Mouse (Mus musculus): Measurements from ENCODE around the gene Tasp1. TPM values are rescaled to one million over a fixed set of nuclear protein-coding genes. Genes with fewer than 3 reads are reported as not detected.
"Not testable (repeated sequence)": the region's sequence is repeated elsewhere in the genome, so short reads cannot be mapped to it uniquely, and the experiment has no call there.

Tasp1 gene
- polyA plus RNA-seq, 1 experiment = 0.91 TPM

DNA sequence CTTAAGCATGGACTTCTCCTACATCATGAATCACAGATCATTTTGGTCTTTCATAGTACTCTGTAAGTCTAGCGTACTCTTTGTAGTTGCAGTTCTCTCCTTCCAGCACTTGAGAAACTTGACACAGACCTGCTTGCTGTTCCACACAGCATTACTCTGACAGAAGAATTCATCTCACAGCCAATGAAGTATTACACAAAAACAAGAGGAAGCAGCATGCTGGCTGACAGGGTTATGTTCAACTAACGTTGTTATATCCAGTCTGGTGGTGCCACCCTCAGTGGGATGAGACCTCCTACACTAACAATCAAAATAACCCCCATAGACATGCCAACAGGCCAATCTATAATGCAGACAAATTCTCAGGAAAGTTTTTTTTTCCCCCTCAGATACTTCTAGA, 99.2 kb downstream of the Tasp1 start:
- TF ChIP-seq GATA1 (IDR thresholded peaks at IDR 0.05; ENCODE audit: borderline replicate concordance, low read length) (no peak), FLI1 (IDR thresholded peaks at IDR 0.05; ENCODE audit: low read length) (no peak)
- Histone ChIP-seq H3K4me3 (replicated peaks) (no peak overlapping the region), H3K4me1 (peaks cover 4% of the 10 kb centered on the region; the same call in 1 of the 2 replicates), H3K9me3 (no peaks in the 10 kb centered on the region), H3K27me3 (replicated peaks) (no peaks in the 10 kb centered on the region), H3K36me3 (replicated peaks; ENCODE audit: low read length) (no peaks in the 10 kb centered on the region)

DNA sequence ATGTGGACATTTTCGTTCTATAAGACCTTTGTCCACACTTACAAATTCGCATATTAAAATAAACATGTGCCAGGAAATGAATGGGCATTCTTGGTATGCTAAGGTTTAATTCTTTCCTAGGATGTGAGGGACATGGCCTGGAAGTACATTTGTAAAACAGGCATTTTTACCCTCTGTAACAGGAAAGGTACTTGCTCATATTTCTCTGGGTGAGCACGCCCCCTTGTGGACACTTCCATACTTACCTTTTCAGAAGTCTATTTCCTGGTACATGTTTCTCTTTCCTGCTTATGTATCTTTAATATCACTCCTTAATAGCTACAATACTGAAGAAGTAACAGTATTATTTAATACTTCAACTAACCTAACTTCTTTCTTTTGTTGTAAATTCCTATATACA, 100.3 kb downstream of the Tasp1 start:
- H3K27me3 ChIP-seq (replicated peaks) = no peaks in the 10 kb centered on the region
- no peaks in the 10 kb centered on the region for H3K36me3 ChIP-seq (replicated peaks; ENCODE audit: low read length)
- H3K4me1 ChIP-seq = peaks cover 8% of the 10 kb centered on the region; the same call in 1 of the 2 replicates
- no peak for TF ChIP-seq FLI1 (IDR thresholded peaks at IDR 0.05; ENCODE audit: low read length)
- TF ChIP-seq GATA1 (IDR thresholded peaks at IDR 0.05; ENCODE audit: borderline replicate concordance, low read length) = no peak
- H3K9me3 ChIP-seq = no peaks in the 10 kb centered on the region
- H3K4me3 ChIP-seq (replicated peaks) = no peak overlapping the region

DNA sequence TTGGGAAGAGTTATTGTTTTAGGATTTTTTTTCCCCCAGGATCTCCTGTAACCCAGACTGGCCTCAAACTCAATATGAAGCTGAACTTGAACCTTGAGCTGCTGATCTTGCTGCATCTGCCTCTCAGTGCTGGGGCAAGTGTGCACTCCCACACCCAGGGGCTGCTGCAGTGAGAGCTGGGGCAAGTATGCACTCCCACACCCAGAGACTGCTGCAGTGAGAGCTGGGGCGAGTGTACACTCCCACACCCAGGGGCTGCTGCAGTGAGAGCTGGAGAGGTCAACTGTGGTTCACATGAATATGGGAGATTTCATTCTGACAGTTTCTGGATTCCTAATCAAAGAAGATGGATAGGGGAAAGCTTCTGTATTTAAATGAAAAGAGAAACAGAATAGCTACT, 117.8 kb downstream of the Tasp1 start:
- Histone ChIP-seq H3K27me3 (replicated peaks) (no peaks in the 10 kb centered on the region), H3K4me3 (replicated peaks) (peak overlapping the region; percentile 42), H3K9me3 (no peaks in the 10 kb centered on the region), H3K36me3 (replicated peaks; ENCODE audit: low read length) (peaks cover 7% of the 10 kb centered on the region), H3K4me1 (peaks cover 46% of the 10 kb centered on the region)
- TF ChIP-seq FLI1 (IDR thresholded peaks at IDR 0.05; ENCODE audit: low read length) (no peak), GATA1 (IDR thresholded peaks at IDR 0.05; ENCODE audit: borderline replicate concordance, low read length) (no peak)

DNA sequence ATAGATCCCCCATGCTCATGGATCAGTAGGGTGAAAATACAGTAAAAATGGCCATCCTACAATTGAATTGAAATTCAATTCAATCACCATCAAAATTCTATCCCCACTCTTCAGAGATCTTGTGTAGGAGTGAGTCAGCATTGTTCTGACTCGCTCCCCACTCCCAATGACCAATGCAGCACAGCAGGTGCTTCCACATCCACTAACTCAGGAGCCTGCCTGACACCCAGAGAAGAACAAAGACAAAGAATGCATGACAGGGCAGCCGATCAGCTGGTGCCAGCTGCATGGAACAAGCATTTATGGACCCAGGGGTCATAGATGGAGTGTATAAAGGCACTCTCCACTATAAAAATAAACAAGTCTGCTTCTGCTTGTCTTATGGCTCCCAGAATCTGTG, 129.0 kb downstream of the Tasp1 start:
- peaks cover 12% of the 10 kb centered on the region for H3K36me3 ChIP-seq (replicated peaks; ENCODE audit: low read length)
- H3K4me1 ChIP-seq = peaks cover 22% of the 10 kb centered on the region
- H3K27me3 ChIP-seq (replicated peaks) = no peaks in the 10 kb centered on the region
- TF ChIP-seq FLI1 (IDR thresholded peaks at IDR 0.05; ENCODE audit: low read length) (no peak), GATA1 (IDR thresholded peaks at IDR 0.05; ENCODE audit: borderline replicate concordance, low read length) (no peak)
- H3K4me3 ChIP-seq (replicated peaks) = no peak overlapping the region
- H3K9me3 ChIP-seq = no peaks in the 10 kb centered on the region

DNA sequence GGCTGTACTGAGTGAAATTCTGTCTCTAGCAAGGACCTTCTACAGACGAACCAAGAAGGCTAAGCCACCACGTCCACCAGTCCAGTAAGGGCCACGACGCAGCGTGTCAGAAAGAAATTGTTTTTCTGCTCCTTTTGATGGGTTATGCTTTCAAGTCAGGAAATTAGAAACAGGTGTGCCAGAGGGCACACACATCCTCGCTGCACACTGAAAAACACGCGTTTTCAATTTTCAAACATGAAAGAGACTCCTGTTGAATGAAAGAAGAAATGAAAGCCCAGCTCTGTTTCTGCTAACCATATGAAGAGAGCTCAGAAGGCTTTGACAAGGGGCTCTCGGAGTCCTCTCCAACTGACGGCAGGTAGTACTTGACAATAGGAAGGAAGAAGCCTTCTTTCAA, 132.0 kb downstream of the Tasp1 start:
- no peak for TF ChIP-seq FLI1 (IDR thresholded peaks at IDR 0.05; ENCODE audit: low read length)
- no peak for TF ChIP-seq GATA1 (IDR thresholded peaks at IDR 0.05; ENCODE audit: borderline replicate concordance, low read length)
- no peaks in the 10 kb centered on the region for H3K27me3 ChIP-seq (replicated peaks)
- H3K9me3 ChIP-seq = no peaks in the 10 kb centered on the region
- no peak overlapping the region for H3K4me3 ChIP-seq (replicated peaks)
- peaks cover 5% of the 10 kb centered on the region for H3K36me3 ChIP-seq (replicated peaks; ENCODE audit: low read length)
- peaks cover 9% of the 10 kb centered on the region for H3K4me1 ChIP-seq

DNA sequence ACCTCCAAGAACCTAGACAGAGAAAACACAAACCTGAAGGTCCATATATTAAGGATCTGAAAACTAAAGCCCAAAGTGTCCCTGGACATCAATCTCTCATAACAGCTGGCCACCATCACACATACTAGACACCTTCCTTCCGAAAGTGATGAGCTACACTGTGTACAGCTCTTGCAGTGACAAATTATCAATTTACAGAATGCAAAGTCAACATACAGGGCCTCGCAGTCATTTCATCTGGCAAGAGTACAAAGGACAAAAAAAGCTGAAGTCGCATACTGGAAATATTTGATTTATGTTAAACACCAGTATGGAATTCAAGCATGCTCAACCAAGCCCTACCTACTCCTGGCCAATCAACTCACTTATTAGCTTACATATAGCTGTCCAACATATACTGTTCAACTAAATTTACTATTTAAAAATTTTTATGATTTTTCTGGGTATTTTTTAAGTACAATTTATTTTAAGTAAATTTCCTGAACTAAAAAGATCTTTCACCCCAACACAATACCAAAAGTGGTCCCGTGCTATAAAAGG, 132.5 kb downstream of the Tasp1 start:
- no peak for TF ChIP-seq GATA1 (IDR thresholded peaks at IDR 0.05; ENCODE audit: borderline replicate concordance, low read length)
- TF ChIP-seq FLI1 (IDR thresholded peaks at IDR 0.05; ENCODE audit: low read length) = no peak
- no peaks in the 10 kb centered on the region for H3K27me3 ChIP-seq (replicated peaks)
- no peaks in the 10 kb centered on the region for H3K9me3 ChIP-seq
- peaks cover 9% of the 10 kb centered on the region for H3K4me1 ChIP-seq
- H3K36me3 ChIP-seq (replicated peaks; ENCODE audit: low read length) = peaks cover 5% of the 10 kb centered on the region
- H3K4me3 ChIP-seq (replicated peaks) = no peak overlapping the region

DNA sequence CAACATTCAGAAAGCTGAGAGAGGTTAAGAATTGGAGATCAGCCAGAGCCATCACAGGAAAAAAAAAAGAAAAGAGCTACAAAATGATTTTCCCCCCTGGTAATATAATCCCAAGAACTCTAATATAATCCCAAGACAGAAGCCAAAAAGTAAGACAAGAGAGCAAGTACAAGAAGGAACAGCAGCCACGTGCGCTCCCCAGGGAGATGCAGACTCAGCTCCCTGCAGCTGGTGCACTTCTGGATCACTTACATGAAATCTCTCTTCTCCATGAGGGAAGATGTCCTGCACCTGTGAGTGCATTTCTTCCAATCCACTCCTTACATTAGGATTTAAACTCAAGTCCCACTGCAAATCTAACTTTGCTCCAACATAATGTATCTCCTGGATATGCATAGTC, 134.4 kb downstream of the Tasp1 start:
- no peaks in the 10 kb centered on the region for H3K9me3 ChIP-seq
- no peak for TF ChIP-seq GATA1 (IDR thresholded peaks at IDR 0.05; ENCODE audit: borderline replicate concordance, low read length)
- TF ChIP-seq FLI1 (IDR thresholded peaks at IDR 0.05; ENCODE audit: low read length) = no peak
- no peaks in the 10 kb centered on the region for H3K27me3 ChIP-seq (replicated peaks)
- H3K4me3 ChIP-seq (replicated peaks) = no peak overlapping the region
- H3K4me1 ChIP-seq = 0 out of 2 replicates have a peak, but pooled peaks cover 4% of the 10 kb centered on the region
- peaks cover 2% of the 10 kb centered on the region for H3K36me3 ChIP-seq (replicated peaks; ENCODE audit: low read length)

DNA sequence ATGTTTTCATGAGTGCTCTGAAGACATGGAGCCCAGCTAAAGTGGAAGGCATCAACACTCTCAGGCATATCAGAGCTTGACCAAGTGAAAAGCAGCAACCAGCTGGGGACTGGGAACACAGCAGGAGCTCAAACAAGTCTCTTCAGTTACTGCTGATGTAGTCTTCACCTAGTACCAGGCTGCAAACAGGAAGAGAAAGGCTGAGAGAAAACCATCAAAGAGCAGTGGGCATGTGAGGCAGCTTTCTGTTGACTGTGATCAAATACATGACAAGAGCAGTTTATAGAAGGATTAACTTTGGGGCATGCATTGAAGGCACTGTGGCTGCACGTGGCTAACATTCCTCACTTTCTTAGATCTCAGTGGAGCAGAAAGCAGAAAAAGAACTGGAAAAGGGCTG, 141.7 kb downstream of the Tasp1 start:
- Histone ChIP-seq H3K27me3 (replicated peaks) (no peaks in the 10 kb centered on the region), H3K9me3 (no peaks in the 10 kb centered on the region), H3K36me3 (replicated peaks; ENCODE audit: low read length) (no peaks in the 10 kb centered on the region), H3K4me3 (replicated peaks) (no peak overlapping the region), H3K4me1 (no peaks in the 10 kb centered on the region)
- TF ChIP-seq GATA1 (IDR thresholded peaks at IDR 0.05; ENCODE audit: borderline replicate concordance, low read length) (no peak), FLI1 (IDR thresholded peaks at IDR 0.05; ENCODE audit: low read length) (no peak)

DNA sequence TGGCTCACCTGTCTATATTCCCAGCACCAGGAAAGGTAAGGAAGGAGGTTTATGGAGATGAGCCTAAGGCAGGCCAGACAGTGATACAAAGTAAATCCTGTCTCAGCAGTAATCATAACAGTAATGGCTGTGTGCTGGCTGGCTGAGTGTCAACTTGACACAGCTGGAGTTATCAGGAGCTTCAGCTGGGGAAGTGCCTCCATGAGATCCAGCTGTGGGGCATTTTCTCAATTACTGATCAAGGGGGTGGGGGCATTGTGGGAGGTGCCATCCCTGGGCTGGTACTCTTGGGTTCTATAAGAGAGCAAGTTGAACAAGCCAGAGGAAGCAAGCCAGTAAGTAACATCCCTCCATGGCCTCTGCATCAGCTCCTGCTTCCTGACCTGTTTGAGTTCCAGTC, 145.2 kb downstream of the Tasp1 start:
- not testable (repeated sequence) for H3K36me3 ChIP-seq (replicated peaks; ENCODE audit: low read length); H3K9me3 ChIP-seq; H3K4me1 ChIP-seq; H3K4me3 ChIP-seq (replicated peaks); H3K27me3 ChIP-seq (replicated peaks)

DNA sequence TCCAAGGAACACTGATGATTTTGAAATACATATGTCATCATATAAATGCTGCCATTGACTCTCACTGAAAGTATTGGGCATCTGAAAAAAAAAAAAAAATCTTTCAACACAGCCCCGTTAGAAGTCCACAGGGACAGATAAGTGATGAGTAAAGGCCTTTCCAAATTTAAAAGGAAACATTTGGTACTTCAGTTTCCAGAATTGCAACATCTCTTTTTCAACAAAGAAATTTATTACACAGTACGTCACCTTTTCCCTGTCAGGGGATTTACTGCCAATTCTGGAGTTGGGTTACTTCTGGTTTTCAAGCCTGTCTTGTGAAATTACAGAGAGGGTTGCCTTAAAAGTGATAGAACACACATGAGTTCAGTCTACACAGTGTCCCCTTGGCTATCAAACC, 146.8 kb downstream of the Tasp1 start:
- Histone ChIP-seq H3K9me3 (no peaks in the 10 kb centered on the region), H3K4me1 (peaks cover 3% of the 10 kb centered on the region; the same call in 1 of the 2 replicates), H3K4me3 (replicated peaks) (no peak overlapping the region), H3K27me3 (replicated peaks) (no peaks in the 10 kb centered on the region), H3K36me3 (replicated peaks; ENCODE audit: low read length) (no peaks in the 10 kb centered on the region)
- TF ChIP-seq FLI1 (IDR thresholded peaks at IDR 0.05; ENCODE audit: low read length) = no peak
- TF ChIP-seq GATA1 (IDR thresholded peaks at IDR 0.05; ENCODE audit: borderline replicate concordance, low read length) = no peak
